Mouse (Mus musculus) adipocyte (in vitro differentiated cells): ENCODE measurements at regions not wholly inside any gene's neighbourhood (a gene's known extent, or its start where the extent isn't known, plus 50 kb on each side); places are given as distances from the start of the nearest gene placed in this dataset.

Source experiments
- DNase-seq: peaks from one replicate; pipeline ENCODE4 v3.0.0-alpha.2; 2016; ENCODE audit warnings: low spot score

DNA sequence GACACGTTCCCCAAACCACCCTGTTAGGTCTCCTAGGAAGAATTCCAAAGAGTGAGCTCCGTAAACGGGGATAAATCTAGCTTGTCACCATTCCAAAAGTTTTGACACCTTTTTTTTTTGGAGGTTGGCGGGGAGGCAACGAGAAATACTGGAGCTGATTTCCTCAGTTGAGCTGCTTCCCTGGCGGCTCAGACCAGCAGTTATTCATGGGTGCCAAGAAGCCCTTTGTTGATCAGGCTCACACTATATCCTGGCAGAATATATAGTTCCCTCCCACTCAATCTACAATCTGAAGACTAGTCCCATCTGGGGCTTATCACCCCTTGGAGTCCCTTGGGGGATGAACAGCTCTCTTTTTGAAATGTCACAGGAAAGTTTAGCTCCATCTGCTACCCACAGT, 77.5 kb upstream of the Tiam2 start:
- DNase-seq = no peak

DNA sequence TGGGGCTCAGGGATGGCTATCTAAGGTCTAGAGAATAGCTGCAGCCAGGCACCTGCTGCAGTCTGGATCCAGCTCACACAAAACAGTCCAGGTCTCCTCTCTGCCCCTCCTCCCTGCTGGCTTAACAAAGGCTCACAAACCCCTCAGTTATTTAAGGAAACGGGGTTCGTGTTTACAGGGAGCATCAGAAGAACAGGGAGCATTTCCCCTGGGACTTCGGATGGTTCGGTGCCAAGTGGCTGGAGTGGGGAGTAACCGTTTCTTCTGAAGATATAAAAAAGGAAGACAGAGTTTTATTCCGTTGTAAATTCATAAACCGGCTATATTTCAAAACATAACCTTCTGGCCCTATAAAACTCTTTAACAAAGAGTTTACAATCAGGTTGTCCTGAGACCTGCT, 77.1 kb upstream of the Tiam2 start:
- no peak for DNase-seq

DNA sequence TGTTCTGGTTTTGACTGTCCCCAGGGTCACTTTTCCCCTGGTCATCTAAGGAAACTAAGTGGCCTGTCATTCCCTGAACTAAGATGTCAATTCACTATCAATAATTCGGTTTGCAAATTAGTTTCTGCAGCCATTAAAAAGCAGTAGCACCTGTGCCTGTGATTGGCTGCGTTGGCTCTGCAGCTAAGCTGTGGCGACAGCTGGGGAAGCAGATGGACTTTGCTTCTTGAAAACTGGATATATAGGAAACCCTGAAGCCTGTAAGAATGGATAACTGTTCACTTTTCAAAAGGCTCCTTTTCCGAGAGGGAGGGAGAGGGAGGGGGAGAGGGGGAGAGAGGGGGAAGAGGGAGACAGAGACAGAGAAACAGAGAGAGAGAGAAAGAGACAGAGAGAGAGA, 75.2 kb upstream of the Tiam2 start:
- DNase-seq = no peak

DNA sequence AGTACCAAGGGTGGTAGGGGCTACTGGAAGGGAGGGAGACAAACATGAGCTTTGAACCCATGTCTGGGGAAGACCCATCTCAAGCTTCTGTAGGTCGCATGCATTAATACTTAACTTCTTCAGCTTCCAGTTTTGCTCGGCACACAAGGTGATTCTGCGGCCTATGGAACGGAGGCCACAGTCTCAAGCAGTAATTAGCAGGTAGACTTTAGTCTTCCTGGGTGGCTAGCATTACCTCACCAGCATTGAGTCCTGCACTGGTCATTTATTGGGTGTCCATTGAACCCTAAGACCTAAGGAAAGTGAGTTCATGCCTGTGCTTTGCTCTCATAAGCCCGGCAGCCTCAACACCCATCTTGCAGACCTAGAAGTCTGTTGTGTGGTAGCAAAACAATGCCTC, 74.4 kb upstream of the Tiam2 start:
- no peak for DNase-seq

DNA sequence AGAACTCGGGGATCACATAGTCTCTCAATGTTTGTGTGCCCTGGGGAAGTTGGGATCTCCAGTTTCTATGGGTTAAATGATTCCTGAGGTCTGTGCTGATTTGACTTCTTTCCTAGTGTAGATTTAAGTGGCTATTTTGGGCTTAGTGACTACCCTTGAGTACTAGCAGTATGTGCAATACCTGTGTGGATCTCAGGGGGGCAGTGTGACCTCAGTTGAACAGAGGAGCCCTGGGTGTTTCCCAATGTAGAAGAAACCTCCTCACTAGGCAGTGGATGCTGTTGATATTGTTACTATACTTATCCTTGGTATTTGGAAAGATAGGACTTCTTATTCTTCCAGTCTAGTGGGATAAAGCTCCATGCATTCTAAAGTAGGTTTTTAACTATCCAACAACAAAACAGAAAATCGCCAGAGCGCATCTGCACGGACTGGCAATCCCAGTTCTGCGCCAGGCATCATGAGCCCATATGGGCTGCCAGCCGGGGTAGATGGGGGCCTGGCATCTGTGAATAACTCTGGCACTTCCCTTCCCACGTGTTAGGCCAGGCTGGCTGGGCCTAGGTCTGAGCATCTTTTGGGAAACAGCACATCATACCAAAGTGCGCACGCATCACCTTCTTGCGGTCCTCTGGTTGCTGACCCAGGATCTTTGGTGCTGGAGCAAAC, 72.7 kb upstream of the Tiam2 start:
- peak; percentile 51 for DNase-seq

DNA sequence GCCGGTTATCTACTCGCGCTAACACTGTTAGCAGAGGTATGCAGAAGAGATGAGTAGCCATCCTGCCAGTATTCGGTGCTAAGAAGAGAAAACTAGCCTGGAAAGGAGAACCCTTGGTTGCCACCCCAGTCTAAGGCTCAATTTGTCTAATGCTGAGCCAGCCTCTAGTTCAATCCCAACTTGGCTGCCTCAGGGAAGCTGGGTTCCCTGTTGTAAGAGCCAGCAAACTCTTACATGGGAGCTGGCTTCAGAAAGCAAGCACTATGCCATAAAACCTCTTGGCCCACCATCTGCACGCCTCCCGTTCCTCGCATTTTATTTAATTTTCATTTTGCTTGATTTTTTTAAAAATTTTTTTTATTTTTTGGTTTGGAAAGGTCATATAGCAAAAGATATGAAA, 69.6 kb upstream of the Tiam2 start:
- DNase-seq = no peak

DNA sequence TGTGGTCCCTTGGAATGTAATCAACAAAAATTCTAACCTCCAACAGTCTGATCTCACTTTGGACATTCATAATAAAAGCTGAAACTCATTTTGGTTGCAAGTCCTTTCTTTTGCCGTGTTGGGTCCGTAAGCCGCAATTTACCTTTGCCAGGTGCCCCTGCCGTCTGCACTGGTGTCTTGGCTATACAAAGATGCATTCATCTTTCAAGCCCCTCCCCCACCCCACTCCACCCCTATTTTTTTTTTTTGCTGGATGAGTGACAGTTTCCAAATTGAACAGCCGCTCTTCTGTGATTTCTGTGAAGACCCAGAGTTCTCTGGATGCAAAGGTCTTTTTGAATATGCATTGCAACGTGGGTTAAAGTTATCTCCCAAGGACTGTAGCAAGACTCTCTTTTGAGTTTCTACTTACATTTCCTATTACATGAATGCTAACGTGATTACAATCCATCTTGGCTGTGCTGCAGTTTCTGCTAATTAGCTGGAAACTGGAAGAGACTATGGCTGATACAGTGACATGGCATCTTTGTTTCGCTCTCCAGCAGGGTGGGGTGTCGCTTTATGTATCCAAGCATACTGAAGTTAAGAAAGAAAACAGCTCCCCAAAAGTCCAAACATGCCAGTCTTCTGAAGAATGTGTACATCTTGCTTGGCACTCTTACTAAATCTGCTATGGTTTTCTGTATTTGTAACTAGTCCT, 67.4 kb upstream of the Tiam2 start:
- DNase-seq = no peak

DNA sequence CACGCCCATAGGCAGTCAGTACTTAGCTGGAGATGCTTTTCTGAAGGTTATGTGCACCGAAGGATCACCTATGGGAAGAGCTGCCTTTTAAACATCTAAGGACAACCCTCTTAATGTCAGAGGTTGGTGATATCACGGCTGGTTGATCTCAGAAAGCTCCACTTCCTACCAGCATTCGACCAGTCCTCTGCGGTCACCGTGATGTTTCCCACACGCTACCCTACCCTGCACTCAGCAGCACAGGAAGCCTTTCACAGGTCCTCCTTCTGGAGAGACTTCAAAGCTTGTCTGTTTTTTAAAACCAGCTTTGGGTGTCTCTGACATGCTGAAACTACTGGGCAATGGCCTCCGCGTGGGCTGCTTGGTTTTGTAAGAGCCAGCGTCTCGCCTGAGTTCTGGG, 65.6 kb upstream of the Tiam2 start:
- no peak for DNase-seq

DNA sequence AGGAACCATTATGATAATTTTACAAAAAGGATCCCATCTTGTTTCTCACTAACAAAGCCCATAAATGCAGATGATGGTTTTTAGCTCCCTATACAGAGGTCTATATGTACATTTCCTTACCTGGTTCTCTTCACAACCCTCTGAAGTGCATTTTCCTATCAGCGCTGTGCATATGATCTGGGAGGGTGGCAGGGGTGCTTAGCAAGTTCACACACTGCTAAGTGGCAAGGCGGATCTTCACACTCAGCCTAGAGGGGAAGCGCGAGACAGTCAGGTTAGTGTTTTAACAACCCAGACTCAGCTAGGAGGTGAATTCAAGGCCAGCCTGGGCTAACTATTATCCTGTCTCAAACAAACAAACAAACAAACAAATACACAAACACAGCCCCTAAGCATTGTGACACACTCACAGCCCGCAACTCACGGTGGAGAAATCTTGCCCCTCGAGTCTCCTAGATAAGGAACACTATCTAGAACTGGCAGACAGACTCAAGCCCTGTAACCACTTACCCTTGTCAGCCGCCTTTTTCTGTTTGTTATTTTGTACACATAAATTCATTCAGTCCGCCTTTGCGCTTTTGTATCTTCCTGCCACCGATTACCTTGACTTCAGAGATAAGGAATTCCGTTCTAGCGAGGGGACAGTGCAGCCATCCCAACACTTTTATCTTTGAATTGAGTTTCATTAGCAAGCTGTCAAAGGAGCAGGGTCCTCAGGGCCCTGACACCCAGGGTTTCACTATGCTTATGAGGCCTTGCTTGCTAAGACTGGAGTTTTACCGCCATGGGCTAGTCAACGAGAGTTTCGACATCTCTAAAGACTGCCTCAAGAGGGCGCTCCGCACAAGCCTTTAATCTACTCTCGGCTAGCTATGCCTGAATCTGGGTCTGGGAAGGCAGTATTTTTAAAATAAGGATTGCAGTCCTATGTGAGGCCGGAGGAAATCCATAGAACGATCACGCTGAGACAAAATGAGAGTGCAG, 53.0 kb upstream of the Tiam2 start:
- DNase-seq = peak; percentile 91

DNA sequence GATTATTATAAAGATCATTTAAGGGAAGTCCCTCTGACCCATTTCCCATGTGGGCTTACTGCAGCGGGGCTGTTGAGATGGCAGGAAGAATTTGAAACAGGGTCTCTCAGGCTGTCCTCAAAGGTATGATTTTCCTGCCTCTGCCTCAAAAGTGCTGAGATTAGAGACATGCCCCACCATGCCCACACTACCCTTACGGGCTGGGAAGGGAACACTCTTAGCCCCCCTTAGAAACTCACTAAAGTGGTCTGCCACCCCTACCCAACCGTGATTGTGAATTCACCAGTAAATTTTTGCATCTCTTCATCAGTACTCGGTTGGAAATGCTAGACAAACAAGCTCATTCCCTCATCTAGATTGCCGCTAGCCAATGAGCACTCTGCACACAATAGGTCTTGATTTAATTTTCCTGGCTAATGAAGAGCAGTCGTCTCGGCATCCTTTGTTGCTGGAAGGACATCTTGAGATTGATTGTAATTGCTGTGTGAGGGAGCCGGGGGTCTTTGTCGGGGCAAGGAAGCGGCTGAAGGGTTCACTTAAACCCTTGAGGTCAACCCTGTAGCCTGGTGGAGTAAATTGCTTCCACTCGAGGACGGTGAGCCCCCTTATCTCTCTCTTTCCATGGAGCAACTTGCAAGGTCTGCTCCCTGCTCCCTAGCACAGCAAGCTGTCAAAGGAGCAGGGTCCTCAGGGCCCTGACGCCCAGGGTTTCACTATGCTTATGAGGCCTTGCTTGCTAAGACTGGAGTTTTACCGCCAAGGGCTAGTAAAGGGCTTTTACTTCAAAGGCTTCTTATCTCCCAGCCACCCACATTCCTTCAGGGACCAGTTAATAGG, 51.7 kb upstream of the Tiam2 start:
- DNase-seq = no peak
